Mouse (Mus musculus) v-Abl transformed pro-B cells (cell line): ENCODE results near the gene Igsf1.

Source experiments
- in situ Hi-C, 2 experiments: fragments of 400-800 bp; cut with MboI; formaldehyde crosslinking; loops; one replicate each; pipeline ENCODE4 v1.15.1; 2025; ENCODE audit not compliant: unreplicated experiment in 2 of 2

Igsf1 gene

DNA sequence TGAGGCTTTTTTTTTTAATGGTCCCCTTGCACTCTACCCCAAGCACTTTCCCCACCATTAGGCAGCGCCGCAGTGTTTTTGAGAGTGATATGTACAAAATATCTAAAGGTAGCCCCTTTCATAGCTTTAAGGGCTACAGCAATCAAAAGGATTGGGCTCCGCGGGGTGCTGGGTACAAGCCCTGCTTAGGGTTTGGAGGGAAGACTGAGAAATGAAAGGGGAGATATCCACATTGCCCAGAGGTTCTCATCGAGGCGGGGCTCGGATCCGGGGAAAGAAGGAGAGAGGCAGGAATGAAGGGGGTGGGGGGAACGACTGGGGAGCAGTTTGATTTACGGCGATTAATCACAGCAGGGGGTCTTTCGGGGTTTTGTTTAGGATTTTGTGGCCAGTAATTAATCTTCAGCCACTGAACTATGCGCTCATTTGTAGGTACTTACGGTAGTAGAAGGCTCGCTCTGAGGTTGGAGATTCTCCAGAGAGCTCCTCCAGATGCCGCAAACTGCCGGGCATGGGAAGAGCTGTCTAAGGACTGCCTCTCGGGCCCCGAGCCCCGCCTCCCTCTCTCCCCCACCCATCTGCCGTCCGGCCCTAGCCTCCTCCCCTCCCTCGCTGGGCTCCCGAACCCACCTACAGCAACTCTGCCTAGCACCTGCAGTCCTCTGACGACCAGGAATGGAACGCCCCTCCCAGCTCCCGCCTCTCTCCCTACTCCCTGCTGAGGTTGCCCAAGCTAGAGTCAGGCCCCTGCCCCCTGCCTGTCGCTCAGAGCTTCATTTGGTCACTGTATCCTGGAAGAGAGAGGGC is at the start of gene Igsf1:
Gene Igsf1, minus strand, starts transcription at position 537 of the 807 bp plus-strand sequence.
- in situ Hi-C loops, result no loop called here

DNA sequence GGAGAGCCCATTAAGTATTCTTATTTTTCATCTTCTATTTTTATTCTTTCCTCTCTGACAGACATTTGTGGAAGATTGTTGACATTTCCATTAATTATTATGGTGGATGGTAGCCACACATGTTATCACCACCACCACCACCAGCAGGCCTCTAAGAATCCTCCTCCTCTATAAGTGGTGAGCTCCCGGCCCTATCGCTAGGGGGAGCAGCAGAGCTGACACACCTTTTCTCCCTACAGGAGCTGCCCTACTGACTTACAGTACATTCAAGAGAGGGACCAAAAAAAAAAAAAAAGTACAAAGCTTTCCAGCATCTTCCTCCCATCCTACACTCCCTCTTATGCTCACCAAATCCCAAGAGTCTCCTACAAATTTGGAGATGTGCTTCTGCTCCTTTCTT is 26.7 kb downstream of the Igsf1 start:
- in situ Hi-C loops, result no loop called here

GRCm38 (mm10) chrX:49745192-49745591 is 52.4 kb downstream of the Igsf1 start:
- in situ Hi-C loops, result loop anchor here in 1 of 2 experiments (10.0 kb wide), 1 partner anchor 60 kb away; no protein-coding TSS in a partner anchor

- in situ Hi-C loops, result no loop called here
Measured at GRCm38 (mm10) chrX:49734959-49735358, 62.6 kb downstream of the Igsf1 start, which contains the start of gene Olfr1321. Gene Olfr1321 (minus strand): TSS chrX:49735059.
